Mouse (Mus musculus) liver, embryonic 15.5 days (tissue): ENCODE results near the gene Zfp580. TPM values are rescaled to one million over a fixed set of nuclear protein-coding genes. Genes with fewer than 3 reads are reported as not detected.
A peak's percentile ranks its signal among the peaks of the same experiment; 100 is the strongest.
"Not testable (repeated sequence)": the region's sequence is repeated elsewhere in the genome, so short reads cannot be mapped to it uniquely, and the experiment has no call there.

Experiments used
- ATAC-seq: fragments of 200-750 bp; cut with Nextera tagmentation; 2 replicates; pipeline ENCODE4 v1.8.0; 2017; ENCODE audit warnings: moderate number of reproducible peaks, mild to moderate bottlenecking, moderate library complexity; ENCODE audit not compliant: insufficient read depth
- H3K27ac ChIP-seq: fragments of 300-500 bp; sonication (generic); replicated peaks from 2 replicates; pipeline ENCODE4 v1.5.1; 2015; ENCODE audit warnings: mild to moderate bottlenecking, inconsistent platforms
- H3K27me3 ChIP-seq: fragments of 300-500 bp; sonication (generic); 2 replicates; pipeline ENCODE4 v1.6.1; 2015; ENCODE audit warnings: mild to moderate bottlenecking, inconsistent platforms
- H3K36me3 ChIP-seq: fragments of 300-500 bp; sonication (generic); replicated peaks from 2 replicates; pipeline ENCODE4 v1.6.1; 2015; ENCODE audit warnings: moderate library complexity, mild to moderate bottlenecking, inconsistent platforms
- H3K4me1 ChIP-seq: fragments of 300-500 bp; sonication (generic); replicated peaks from 2 replicates; pipeline ENCODE4 v1.6.1; 2015; ENCODE audit warnings: inconsistent platforms
- H3K4me2 ChIP-seq: fragments of 300-500 bp; sonication (generic); 2 replicates; pipeline ENCODE4 v1.6.1; 2015; ENCODE audit warnings: moderate library complexity, mild to moderate bottlenecking, inconsistent platforms
- H3K4me3 ChIP-seq: fragments of 300-500 bp; sonication (generic); replicated peaks from 2 replicates; pipeline ENCODE4 v1.5.1; 2015; ENCODE audit warnings: mild to moderate bottlenecking, inconsistent platforms
- H3K9ac ChIP-seq: fragments of 300-500 bp; sonication (generic); 2 replicates; pipeline ENCODE4 v1.6.1; 2015; ENCODE audit warnings: moderate library complexity, mild to moderate bottlenecking, inconsistent platforms
- H3K9me3 ChIP-seq: fragments of 300-500 bp; sonication (generic); replicated peaks from 2 replicates; pipeline ENCODE4 v1.6.1; 2016; ENCODE audit warnings: inconsistent platforms
- WGBS: fragments of 180-500 bp; shearing (Covaris S2); methylation state at CpG from one replicate; pipeline ENCODE4 v1.1.7; 2015; ENCODE audit warnings: mixed read lengths; ENCODE audit not compliant: insufficient replicate concordance; 5-methylcytosine and 5-hydroxymethylcytosine counted together
- polyA plus RNA-seq: library from polyadenylated mRNA; unstranded; fragments of >200 nt; fragmentation: Nextera tagmentation; extraction: Ambion mirVana; gene quantifications from 2 replicates; pipeline ENCODE4 v1.2.1, GENCODE M21; 2015

Zfp580 gene
- polyA plus RNA-seq, 1 experiment from 2014 or later, result 1.7 TPM

DNA sequence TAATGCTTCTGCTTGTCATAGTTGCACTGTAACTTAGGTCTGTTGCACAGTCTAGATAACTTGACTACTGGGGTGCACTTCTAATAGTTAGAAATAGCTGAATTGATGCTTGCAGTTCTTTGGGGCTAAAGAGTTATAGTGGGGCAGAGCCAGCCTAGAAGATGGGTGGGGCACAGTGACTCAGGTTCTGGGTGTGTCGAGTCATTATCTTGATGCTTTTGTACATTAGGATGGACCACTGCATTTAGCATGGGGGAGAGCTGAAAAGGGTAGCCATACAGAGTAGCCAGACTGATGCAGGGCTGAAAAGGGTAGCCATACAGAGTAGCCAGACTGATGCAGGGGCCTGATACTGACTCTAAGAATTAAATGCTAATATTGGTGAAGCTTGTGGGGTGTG is 22.2 kb downstream of the Zfp580 start:
- peak overlapping the region; percentile 17 for H3K4me3 ChIP-seq
- ATAC-seq, result peak; percentile 71
- WGBS, result 0% methylated on average over 1 of the region's 1 CpGs
- peak overlapping the region; percentile 85 for H3K27ac ChIP-seq
- peak overlapping the region; percentile 27; the same call in 1 of the 2 replicates for H3K9ac ChIP-seq
- no peaks in the 10 kb centered on the region for H3K27me3 ChIP-seq
- no peaks in the 10 kb centered on the region for H3K9me3 ChIP-seq
- peaks cover 98% of the 10 kb centered on the region for H3K36me3 ChIP-seq
- H3K4me1 ChIP-seq, result peaks cover 70% of the 10 kb centered on the region
- H3K4me2 ChIP-seq, result peak overlapping the region; percentile 56

DNA sequence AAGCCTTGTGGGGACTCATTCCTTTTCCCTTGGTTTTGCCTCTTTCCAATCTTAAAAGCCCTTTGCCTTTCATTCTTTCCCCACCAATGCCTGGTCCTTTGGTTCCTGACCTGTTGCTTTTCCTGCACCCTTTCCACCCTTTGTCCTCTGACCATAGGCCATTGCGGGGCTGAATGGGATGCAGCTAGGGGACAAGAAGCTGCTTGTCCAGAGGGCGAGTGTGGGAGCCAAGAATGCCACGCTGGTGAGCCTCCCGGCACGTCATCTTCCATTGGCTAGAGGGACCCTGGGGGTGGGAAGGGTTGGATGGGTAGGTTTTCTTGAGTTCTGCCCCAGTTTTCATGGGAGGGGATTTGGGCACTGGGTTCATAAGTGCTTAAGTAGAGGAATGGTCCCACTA is 23.6 kb downstream of the Zfp580 start:
- Histone ChIP-seq H3K27ac (peak overlapping the region; percentile 85; the same call in 1 of the 2 replicates), H3K4me2 (no peak overlapping the region), H3K4me1 (peaks cover 78% of the 10 kb centered on the region), H3K36me3 (peaks cover 92% of the 10 kb centered on the region), H3K4me3 (no peak overlapping the region), H3K27me3 (no peaks in the 10 kb centered on the region), H3K9me3 (no peaks in the 10 kb centered on the region), H3K9ac (no peak overlapping the region)
- ATAC-seq, result no peak
- 91% methylated on average over 5 of the region's 5 CpGs for WGBS

DNA sequence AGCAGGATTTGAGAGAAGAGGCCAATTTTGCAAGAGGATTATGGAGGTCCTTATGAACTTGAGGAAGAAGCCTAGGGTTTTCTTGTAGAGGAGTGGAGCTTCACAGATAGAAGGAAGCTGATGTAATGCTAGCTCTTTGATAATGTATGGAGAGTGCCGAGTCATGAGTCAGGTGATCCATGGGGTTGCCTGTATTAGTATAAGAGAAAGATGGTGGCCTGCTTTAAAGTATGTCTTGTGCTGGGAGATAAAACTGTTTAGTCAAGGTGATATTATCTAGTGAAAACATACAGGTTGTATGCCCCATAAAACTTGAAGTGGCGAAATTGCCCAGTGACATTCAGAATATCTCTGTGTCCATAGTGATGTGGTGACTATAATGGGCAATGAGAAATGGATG is 25.6 kb downstream of the Zfp580 start:
- H3K27me3 ChIP-seq, result no peaks in the 10 kb centered on the region
- peak overlapping the region; percentile 76 for H3K27ac ChIP-seq
- H3K4me1 ChIP-seq, result peaks cover 80% of the 10 kb centered on the region
- peaks cover 73% of the 10 kb centered on the region for H3K36me3 ChIP-seq
- WGBS, result 45% methylated on average over 2 of the region's 2 CpGs
- no peak overlapping the region for H3K4me3 ChIP-seq
- peak overlapping the region; percentile 27; the same call in 1 of the 2 replicates for H3K4me2 ChIP-seq
- no peak overlapping the region for H3K9ac ChIP-seq
- ATAC-seq, result no peak
- no peaks in the 10 kb centered on the region for H3K9me3 ChIP-seq

DNA sequence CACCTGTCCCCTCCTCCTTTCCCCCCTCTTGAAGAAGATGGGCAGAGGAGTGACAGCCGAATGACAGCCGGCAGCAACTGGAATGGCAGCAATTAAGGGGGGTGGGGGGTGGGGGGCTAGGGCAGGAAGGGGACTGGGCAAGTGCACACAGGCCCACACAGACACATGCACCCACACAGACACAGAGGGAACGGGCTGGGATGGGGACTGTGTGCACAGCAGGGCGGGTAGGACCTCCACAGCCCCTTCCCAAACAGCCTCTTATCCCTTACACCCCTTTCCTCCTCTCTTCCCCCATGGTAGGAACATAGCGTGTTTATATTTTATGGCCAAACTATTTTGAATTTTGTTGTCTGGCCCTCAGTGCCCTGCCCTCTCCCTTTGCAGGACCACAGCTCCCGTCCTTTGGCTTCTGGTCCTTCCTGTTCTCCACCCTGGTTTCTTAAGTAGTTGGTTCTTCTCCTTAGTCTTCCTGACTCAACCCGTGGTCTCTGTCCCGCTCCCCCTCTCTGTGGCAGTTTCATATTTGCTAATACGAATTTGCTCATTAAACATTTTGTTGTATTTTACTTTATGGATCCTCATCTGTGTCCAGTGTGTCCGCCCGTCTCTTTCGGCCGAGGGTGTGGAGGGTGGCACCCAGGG is 28.1 kb downstream of the Zfp580 start:
- ATAC-seq, H3K27me3 ChIP-seq, H3K9me3 ChIP-seq, H3K9ac ChIP-seq: not testable (repeated sequence)
- H3K4me3 ChIP-seq, result peak overlapping the region; percentile 95
- peak overlapping the region; percentile 93 for H3K27ac ChIP-seq
- peaks cover 70% of the 10 kb centered on the region for H3K36me3 ChIP-seq
- peaks cover 78% of the 10 kb centered on the region for H3K4me1 ChIP-seq
- H3K4me2 ChIP-seq, result peak overlapping the region; percentile 86
- 39% methylated on average over 11 of the region's 13 CpGs for WGBS

DNA sequence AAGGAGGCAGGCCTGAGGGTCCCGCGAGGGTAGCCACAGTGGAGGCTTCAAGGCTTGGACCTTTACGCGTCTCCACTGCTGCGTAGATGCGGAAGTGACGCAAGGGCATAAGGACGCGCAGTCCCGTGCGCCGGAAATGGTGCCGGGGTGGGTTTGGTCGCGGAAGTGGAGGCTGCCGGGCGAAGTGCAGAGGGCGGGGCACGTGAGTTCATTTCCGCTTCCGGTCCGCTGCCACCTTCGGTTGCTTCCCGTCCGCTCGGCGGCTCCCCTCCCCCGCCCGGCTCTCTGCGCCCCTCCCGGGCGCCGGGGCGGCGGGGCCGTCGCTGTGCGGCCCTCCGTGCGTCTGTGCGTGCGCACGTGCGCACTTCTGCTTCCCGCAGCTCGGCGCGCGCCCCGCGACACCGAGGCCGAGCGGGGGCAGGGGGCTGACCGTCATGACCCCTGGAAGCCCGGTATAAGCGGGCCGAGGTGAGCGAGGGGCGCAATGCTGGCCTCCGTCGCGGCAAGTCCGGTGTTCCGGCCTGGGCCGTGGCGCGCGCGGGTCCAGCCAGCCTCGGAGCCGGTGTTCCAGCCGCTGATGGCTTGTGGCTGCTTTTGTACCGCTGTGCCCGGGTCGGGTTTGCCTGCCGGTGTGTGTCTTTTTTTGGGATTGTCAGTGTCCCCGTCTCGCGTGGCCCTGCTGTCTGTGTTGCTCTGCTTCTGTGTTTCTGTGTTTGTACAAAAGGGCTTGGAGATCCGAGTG is 28.8 kb downstream of the Zfp580 start, which contains the start of gene Epn1:
Epn1 (plus strand) TSS at position 226 of the 742 bp plus-strand sequence.
- Histone ChIP-seq H3K4me1 (peaks cover 78% of the 10 kb centered on the region), H3K9ac (peak within 1 kb of the TSS; percentile 98), H3K27ac (peak within 1 kb of the TSS; percentile 93), H3K36me3 (peaks cover 70% of the 10 kb centered on the region), H3K4me2 (peak within 1 kb of the TSS; percentile 86), H3K9me3 (no peaks in the 10 kb centered on the region), H3K27me3 (no peaks in the 10 kb centered on the region), H3K4me3 (peak within 1 kb of the TSS; percentile 95)
- WGBS, result under 1% methylated on average over 81 of the region's 81 CpGs
- ATAC-seq, result peak; percentile 86

DNA sequence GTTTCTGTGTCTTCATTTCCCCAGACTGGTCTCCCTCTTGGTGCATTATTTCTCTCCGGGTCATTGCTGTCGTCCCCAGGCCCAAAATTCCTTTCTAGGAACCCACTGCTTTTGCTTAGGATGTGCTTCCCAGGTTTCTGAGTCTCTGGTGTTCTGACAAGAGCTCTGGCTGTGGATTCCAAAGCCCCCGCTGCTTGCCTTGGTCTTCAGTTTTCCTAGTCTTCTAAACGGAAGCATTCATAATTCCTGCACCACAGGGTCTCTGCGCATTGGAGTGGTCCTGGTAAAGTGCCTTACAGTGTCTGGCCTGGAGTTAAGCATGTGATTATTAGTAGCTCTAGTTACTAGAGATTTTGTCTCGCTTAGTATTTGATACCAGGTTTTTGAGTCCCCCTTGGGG is 29.5 kb downstream of the Zfp580 start:
- no peak for ATAC-seq
- H3K36me3 ChIP-seq, result peaks cover 71% of the 10 kb centered on the region

GRCm38 (mm10) chr7:5081241-5081640 is 29.9 kb downstream of the Zfp580 start:
- H3K27me3 ChIP-seq, result no peaks in the 10 kb centered on the region
- peaks cover 79% of the 10 kb centered on the region for H3K4me1 ChIP-seq
- H3K4me3 ChIP-seq, result peak overlapping the region; percentile 95
- WGBS, result 11% methylated on average over 6 of the region's 6 CpGs
- peak overlapping the region; percentile 86 for H3K4me2 ChIP-seq
- H3K36me3 ChIP-seq, result peaks cover 72% of the 10 kb centered on the region
- ATAC-seq, result peak; percentile 55
- no peaks in the 10 kb centered on the region for H3K9me3 ChIP-seq
- peak overlapping the region; percentile 93 for H3K27ac ChIP-seq
- H3K9ac ChIP-seq, result peak overlapping the region; percentile 98

More for the DNA sequence above, 29.5 kb downstream of the Zfp580 start:
- peaks cover 79% of the 10 kb centered on the region for H3K4me1 ChIP-seq
- peak overlapping the region; percentile 98 for H3K9ac ChIP-seq
- H3K27ac ChIP-seq, result peak overlapping the region; percentile 93
- peak overlapping the region; percentile 95 for H3K4me3 ChIP-seq
- H3K27me3 ChIP-seq, result no peaks in the 10 kb centered on the region
- no peaks in the 10 kb centered on the region for H3K9me3 ChIP-seq
- WGBS, result 5% methylated on average over 6 of the region's 6 CpGs
- peak overlapping the region; percentile 86 for H3K4me2 ChIP-seq

GRCm38 (mm10) chr7:5081939-5082338 is 30.6 kb downstream of the Zfp580 start:
- Histone ChIP-seq H3K4me3 (peak overlapping the region; percentile 95), H3K27ac (peak overlapping the region; percentile 93), H3K9ac (peak overlapping the region; percentile 98), H3K4me1 (peaks cover 78% of the 10 kb centered on the region), H3K4me2 (peak overlapping the region; percentile 86), H3K36me3 (peaks cover 72% of the 10 kb centered on the region), H3K27me3 (no peaks in the 10 kb centered on the region), H3K9me3 (no peaks in the 10 kb centered on the region)
- 81% methylated on average over 2 of the region's 2 CpGs for WGBS
- ATAC-seq, result no peak

DNA sequence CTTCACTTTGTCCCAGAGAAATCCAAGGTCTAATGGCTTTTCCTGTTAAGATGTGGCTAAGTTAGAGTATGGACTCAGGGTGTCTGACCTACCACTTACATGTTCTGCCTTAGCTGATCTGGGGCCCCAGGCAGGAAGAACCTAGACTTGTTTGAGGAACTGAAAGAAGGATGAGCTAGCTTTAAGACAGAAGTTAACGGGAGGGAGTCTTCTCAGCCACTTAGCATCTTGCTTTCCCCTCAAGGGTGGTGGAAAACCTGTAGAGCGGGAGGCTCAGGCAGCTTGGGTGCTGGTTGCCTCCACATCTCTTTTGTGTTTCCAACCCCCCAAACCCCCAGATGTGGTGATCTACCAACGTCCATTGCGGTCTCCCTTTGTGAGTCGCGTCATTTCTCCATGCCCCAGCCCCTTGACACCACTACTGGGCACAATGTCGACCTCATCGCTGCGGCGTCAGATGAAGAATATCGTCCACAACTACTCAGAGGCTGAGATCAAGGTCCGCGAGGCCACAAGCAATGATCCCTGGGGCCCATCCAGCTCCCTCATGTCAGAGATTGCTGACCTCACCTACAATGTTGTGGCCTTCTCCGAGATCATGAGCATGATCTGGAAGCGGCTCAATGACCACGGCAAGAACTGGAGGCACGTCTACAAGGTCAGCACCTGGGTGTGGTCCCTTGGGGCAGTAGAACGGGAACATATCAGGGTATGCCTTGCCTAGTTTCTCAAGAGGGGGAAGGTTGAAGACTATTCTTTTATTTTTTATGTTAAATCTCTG is 32.2 kb downstream of the Zfp580 start:
- WGBS, result 74% methylated on average over 18 of the region's 18 CpGs
- Histone ChIP-seq H3K4me1 (peaks cover 79% of the 10 kb centered on the region), H3K4me2 (peak overlapping the region; percentile 35), H3K9ac (no peak overlapping the region), H3K27ac (peak overlapping the region; percentile 39; the same call in 1 of the 2 replicates), H3K36me3 (peaks cover 72% of the 10 kb centered on the region), H3K27me3 (no peaks in the 10 kb centered on the region), H3K9me3 (no peaks in the 10 kb centered on the region), H3K4me3 (no peak overlapping the region)
- no peak for ATAC-seq

DNA sequence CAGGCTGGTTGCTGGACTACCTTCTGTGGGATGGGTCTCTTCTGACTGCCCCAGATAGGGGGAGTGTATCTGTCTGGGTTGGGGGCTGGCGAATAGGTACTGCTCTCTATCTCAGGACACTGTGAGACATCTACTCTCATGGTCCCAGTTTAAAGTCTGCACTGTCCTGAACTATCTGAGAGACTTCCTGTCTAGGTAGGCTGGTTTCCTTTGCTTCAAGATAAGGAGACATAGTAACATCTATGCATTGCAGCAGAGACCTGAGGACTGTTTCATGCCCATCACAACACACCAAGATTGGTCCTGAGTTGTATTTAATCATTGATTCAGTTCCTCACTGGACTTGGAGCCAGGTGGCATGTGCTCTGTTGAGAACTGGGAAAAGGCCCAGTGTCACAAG is 34.2 kb downstream of the Zfp580 start:
- Histone ChIP-seq H3K36me3 (peaks cover 83% of the 10 kb centered on the region), H3K27ac (no peak overlapping the region), H3K27me3 (no peaks in the 10 kb centered on the region), H3K4me2 (no peak overlapping the region), H3K4me1 (peaks cover 71% of the 10 kb centered on the region), H3K4me3 (no peak overlapping the region), H3K9me3 (no peaks in the 10 kb centered on the region), H3K9ac (no peak overlapping the region)
- WGBS, result 17% methylated on average over 1 of the region's 1 CpGs
- no peak for ATAC-seq
